Mouse (Mus musculus): Measurements from ENCODE around the gene Dennd2a. TPM values are rescaled to one million over a fixed set of nuclear protein-coding genes. Genes with fewer than 3 reads are reported as not detected.

The Dennd2a gene
- polyA plus RNA-seq, 1 experiment from 2014 or later = 14.2 TPM

- H3K9ac ChIP-seq (ENCODE audit: low read length) = peak overlapping the region; percentile 37; the same call in 1 of the 2 replicates
- no peaks in the 10 kb centered on the region for H3K27me3 ChIP-seq (replicated peaks; ENCODE audit: control insufficient read depth, insufficient read depth, low read length)
- H3K27ac ChIP-seq (ENCODE audit: low read depth, low read length) = peak overlapping the region; percentile 76
- WGBS = 35% methylated on average over 15 of the region's 15 CpGs
- no peak overlapping the region for H3K4me3 ChIP-seq (ENCODE audit: low read depth, low read length)
- no peaks in the 10 kb centered on the region for H3K9me3 ChIP-seq (replicated peaks; ENCODE audit: control insufficient read depth, low read length)
- DNase-seq (ENCODE audit: low spot score) (no peak), ATAC-seq (no peak)
- 0 out of 2 replicates have a peak overlapping the region, but pooled peaks have one; percentile 25 for H3K4me2 ChIP-seq (ENCODE audit: low read length)
- H3K4me1 ChIP-seq (ENCODE audit: control insufficient read depth, insufficient read depth, low read length) = peaks cover 38% of the 10 kb centered on the region
- H3K36me3 ChIP-seq (ENCODE audit: control insufficient read depth, insufficient read depth, low read length) = no peaks in the 10 kb centered on the region
Measured at GRCm38 (mm10) chr6:39543769-39544420, 13.8 kb downstream of the Dennd2a start.

DNA sequence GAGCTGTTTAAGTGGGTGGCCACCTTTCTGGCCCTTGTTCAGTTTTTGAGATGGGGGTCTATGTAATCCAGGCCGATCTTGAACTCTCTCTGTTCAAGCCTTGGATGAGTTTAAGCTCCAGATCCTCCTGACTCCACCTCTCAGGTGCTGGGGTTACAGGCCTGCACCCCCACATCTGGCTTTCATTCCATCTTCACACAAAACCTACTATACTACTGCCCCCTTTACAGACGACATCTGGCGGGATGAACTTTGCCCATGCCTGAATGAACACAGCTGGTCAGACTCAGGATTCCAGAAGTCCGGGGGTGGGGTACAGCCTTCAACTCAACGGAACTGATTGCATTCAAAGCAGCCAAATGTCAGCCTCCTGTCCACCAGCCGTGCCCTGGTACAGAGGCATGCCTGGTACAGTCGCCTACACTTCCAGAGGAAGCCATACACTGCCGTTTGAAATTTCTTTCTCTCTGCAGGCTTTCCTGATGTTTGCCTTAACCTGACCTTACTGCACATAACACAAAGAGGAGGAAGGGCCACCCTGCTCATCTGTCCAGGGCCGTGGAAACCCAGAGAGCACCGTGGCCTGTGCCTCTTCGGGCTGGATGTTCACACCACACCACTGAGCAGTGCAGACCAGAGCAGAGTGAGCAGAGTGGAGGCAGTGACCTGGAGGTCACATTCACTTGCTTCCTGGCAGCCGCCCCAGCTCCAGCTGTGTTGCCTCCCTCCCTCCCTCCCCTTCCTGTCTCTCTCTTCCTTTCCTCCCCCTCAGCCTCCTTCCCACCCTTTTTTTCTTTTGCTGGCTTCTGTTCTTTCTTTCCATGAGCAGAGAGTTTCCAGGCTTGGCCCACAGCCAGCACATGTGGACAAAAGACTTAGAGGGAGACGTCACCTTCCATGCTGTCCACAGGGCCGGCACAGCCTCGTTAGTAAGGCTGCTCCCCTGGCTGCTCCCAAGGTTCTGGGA is 14.8 kb downstream of the Dennd2a start:
- Histone ChIP-seq H3K27ac (ENCODE audit: low read depth, low read length) (peak overlapping the region; percentile 76), H3K9me3 (replicated peaks; ENCODE audit: control insufficient read depth, low read length) (no peaks in the 10 kb centered on the region), H3K4me2 (ENCODE audit: low read length) (peak overlapping the region; percentile 25; the same call in 1 of the 2 replicates), H3K9ac (ENCODE audit: low read length) (peak overlapping the region; percentile 37; the same call in 1 of the 2 replicates), H3K27me3 (replicated peaks; ENCODE audit: control insufficient read depth, insufficient read depth, low read length) (no peaks in the 10 kb centered on the region), H3K36me3 (ENCODE audit: control insufficient read depth, insufficient read depth, low read length) (no peaks in the 10 kb centered on the region), H3K4me3 (ENCODE audit: low read depth, low read length) (no peak overlapping the region), H3K4me1 (ENCODE audit: control insufficient read depth, insufficient read depth, low read length) (peaks cover 38% of the 10 kb centered on the region)
- ATAC-seq (peak; percentile 81), DNase-seq (ENCODE audit: low spot score) (peak; percentile 88)
- WGBS = 19% methylated on average over 15 of the region's 15 CpGs

- no peak for ATAC-seq
- Histone ChIP-seq H3K4me1 (ENCODE audit: control insufficient read depth, insufficient read depth, low read length) (peaks cover 38% of the 10 kb centered on the region), H3K9ac (ENCODE audit: low read length) (no peak overlapping the region), H3K27ac (ENCODE audit: low read depth, low read length) (no peak overlapping the region), H3K4me2 (ENCODE audit: low read length) (no peak overlapping the region), H3K27me3 (replicated peaks; ENCODE audit: control insufficient read depth, insufficient read depth, low read length) (no peaks in the 10 kb centered on the region), H3K36me3 (ENCODE audit: control insufficient read depth, insufficient read depth, low read length) (no peaks in the 10 kb centered on the region), H3K4me3 (ENCODE audit: low read depth, low read length) (no peak overlapping the region), H3K9me3 (replicated peaks; ENCODE audit: control insufficient read depth, low read length) (no peaks in the 10 kb centered on the region)
- WGBS = 63% methylated on average over 2 of the region's 2 CpGs
- no peak for DNase-seq (ENCODE audit: low spot score)
Measured at GRCm38 (mm10) chr6:39540563-39540962, 17.1 kb downstream of the Dennd2a start.

DNA sequence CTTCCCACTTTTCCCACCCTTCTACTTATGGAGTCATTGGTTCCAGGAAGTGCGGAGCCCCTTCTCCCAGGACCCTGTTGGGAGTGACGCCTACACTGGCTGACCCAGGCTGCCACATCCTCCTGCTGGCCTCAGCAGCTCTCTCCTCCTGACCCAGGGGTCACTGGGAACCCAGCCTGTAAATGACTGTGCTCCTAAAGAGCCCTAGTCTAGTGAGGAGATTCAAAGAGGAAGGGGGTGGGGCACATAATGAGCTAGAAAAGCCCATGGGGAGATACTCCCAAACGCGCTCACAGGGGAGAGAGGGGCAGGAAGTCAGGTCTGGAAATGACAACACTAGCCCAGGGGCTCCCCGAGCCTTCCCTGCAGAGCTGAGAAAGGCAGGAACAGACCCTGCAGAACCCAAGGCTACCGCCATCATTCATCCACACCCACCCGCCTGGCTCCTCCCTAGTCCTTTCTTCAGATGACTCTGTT is 17.9 kb downstream of the Dennd2a start:
- H3K4me1 ChIP-seq (ENCODE audit: control insufficient read depth, insufficient read depth, low read length) = peaks cover 38% of the 10 kb centered on the region

GRCm38 (mm10) chr6:39538227-39538626 is 19.4 kb downstream of the Dennd2a start:
- 93% methylated on average over 8 of the region's 8 CpGs for WGBS
- no peak overlapping the region for H3K9ac ChIP-seq (ENCODE audit: low read length)
- no peak overlapping the region for H3K4me3 ChIP-seq (ENCODE audit: low read depth, low read length)
- no peak for DNase-seq (ENCODE audit: low spot score)
- H3K4me2 ChIP-seq (ENCODE audit: low read length) = no peak overlapping the region
- H3K27me3 ChIP-seq (replicated peaks; ENCODE audit: control insufficient read depth, insufficient read depth, low read length) = no peaks in the 10 kb centered on the region
- H3K36me3 ChIP-seq (ENCODE audit: control insufficient read depth, insufficient read depth, low read length) = no peaks in the 10 kb centered on the region
- ATAC-seq = no peak
- H3K4me1 ChIP-seq (ENCODE audit: control insufficient read depth, insufficient read depth, low read length) = peaks cover 24% of the 10 kb centered on the region
- H3K9me3 ChIP-seq (replicated peaks; ENCODE audit: control insufficient read depth, low read length) = no peaks in the 10 kb centered on the region
- H3K27ac ChIP-seq (ENCODE audit: low read depth, low read length) = no peak overlapping the region

More for the DNA sequence above, 17.9 kb downstream of the Dennd2a start:
- ATAC-seq (0 out of 2 replicates have a peak, but pooled peaks have one; percentile 8), DNase-seq (ENCODE audit: low spot score) (no peak)
- H3K4me3 ChIP-seq (ENCODE audit: low read depth, low read length) = no peak overlapping the region
- H3K4me2 ChIP-seq (ENCODE audit: low read length) = no peak overlapping the region
- 24% methylated on average over 7 of the region's 7 CpGs for WGBS
- 0 out of 2 replicates have a peak overlapping the region, but pooled peaks have one; percentile 35 for H3K9ac ChIP-seq (ENCODE audit: low read length)
- 0 out of 2 replicates have a peak overlapping the region, but pooled peaks have one; percentile 1 for H3K27ac ChIP-seq (ENCODE audit: low read depth, low read length)
- H3K36me3 ChIP-seq (ENCODE audit: control insufficient read depth, insufficient read depth, low read length) = no peaks in the 10 kb centered on the region
- H3K9me3 ChIP-seq (replicated peaks; ENCODE audit: control insufficient read depth, low read length) = no peaks in the 10 kb centered on the region
- no peaks in the 10 kb centered on the region for H3K27me3 ChIP-seq (replicated peaks; ENCODE audit: control insufficient read depth, insufficient read depth, low read length)

GRCm38 (mm10) chr6:39537276-39537675 is 20.4 kb downstream of the Dennd2a start:
- H3K36me3 ChIP-seq (ENCODE audit: control insufficient read depth, insufficient read depth, low read length) = no peaks in the 10 kb centered on the region
- DNase-seq (ENCODE audit: low spot score) = no peak
- H3K27ac ChIP-seq (ENCODE audit: low read depth, low read length) = no peak overlapping the region
- H3K27me3 ChIP-seq (replicated peaks; ENCODE audit: control insufficient read depth, insufficient read depth, low read length) = no peaks in the 10 kb centered on the region
- WGBS = 95% methylated on average over 5 of the region's 5 CpGs
- no peak overlapping the region for H3K9ac ChIP-seq (ENCODE audit: low read length)
- H3K4me1 ChIP-seq (ENCODE audit: control insufficient read depth, insufficient read depth, low read length) = peaks cover 15% of the 10 kb centered on the region
- no peak overlapping the region for H3K4me2 ChIP-seq (ENCODE audit: low read length)
- no peak overlapping the region for H3K4me3 ChIP-seq (ENCODE audit: low read depth, low read length)
- no peak for ATAC-seq
- no peaks in the 10 kb centered on the region for H3K9me3 ChIP-seq (replicated peaks; ENCODE audit: control insufficient read depth, low read length)

DNA sequence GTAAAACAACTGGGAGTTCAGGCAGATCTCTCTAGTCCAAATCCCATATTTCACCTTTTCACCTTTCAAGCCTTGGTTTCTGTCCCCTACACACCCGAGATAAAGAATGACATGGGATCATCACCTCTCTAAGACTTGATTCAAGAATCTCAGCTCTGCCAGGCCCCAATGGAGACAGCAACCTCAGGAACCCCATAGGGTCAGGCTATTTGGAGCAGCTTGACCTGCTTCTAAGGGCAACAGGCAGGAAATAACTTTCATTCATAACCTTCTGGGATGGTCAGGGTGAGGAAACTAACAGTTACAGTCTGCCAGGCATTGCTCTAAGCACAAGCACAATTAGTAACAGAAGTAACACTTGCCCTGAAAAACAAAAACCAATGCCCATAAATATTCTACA is 21.0 kb downstream of the Dennd2a start:
- no peak overlapping the region for H3K27ac ChIP-seq (ENCODE audit: low read depth, low read length)
- no peaks in the 10 kb centered on the region for H3K27me3 ChIP-seq (replicated peaks; ENCODE audit: control insufficient read depth, insufficient read depth, low read length)
- peaks cover 15% of the 10 kb centered on the region for H3K4me1 ChIP-seq (ENCODE audit: control insufficient read depth, insufficient read depth, low read length)
- no peaks in the 10 kb centered on the region for H3K9me3 ChIP-seq (replicated peaks; ENCODE audit: control insufficient read depth, low read length)
- H3K4me3 ChIP-seq (ENCODE audit: low read depth, low read length) = no peak overlapping the region
- no peak for DNase-seq (ENCODE audit: low spot score)
- H3K36me3 ChIP-seq (ENCODE audit: control insufficient read depth, insufficient read depth, low read length) = no peaks in the 10 kb centered on the region
- 68% methylated on average over 1 of the region's 1 CpGs for WGBS
- no peak for ATAC-seq
- no peak overlapping the region for H3K4me2 ChIP-seq (ENCODE audit: low read length)
- no peak overlapping the region for H3K9ac ChIP-seq (ENCODE audit: low read length)

DNA sequence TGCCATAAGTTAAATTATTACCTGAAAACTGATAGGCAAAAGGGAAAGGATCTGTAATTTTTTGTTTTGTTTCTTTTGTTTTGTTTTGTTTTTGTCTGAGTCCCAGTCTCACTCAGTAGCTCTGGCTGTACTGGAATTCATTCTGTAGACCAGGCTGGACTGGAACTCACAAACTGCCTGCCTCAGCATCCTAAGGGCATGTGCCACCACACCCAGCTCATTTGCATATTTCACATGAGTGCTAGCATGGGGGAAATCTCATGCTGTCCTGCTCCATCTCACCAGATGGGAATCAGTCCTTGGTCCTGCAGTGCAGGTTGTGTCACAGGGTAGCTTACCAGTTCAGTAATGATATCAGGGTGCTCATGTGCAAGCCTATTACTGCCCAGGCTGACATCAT is 22.7 kb downstream of the Dennd2a start:
- Histone ChIP-seq H3K36me3 (ENCODE audit: control insufficient read depth, insufficient read depth, low read length) (no peaks in the 10 kb centered on the region), H3K9me3 (replicated peaks; ENCODE audit: control insufficient read depth, low read length) (no peaks in the 10 kb centered on the region), H3K4me2 (ENCODE audit: low read length) (no peak overlapping the region), H3K27me3 (replicated peaks; ENCODE audit: control insufficient read depth, insufficient read depth, low read length) (no peaks in the 10 kb centered on the region), H3K9ac (ENCODE audit: low read length) (no peak overlapping the region), H3K4me3 (ENCODE audit: low read depth, low read length) (no peak overlapping the region), H3K4me1 (ENCODE audit: control insufficient read depth, insufficient read depth, low read length) (peaks cover 6% of the 10 kb centered on the region), H3K27ac (ENCODE audit: low read depth, low read length) (no peak overlapping the region)
- ATAC-seq (no peak), DNase-seq (ENCODE audit: low spot score) (no peak)

All from forebrain, embryonic 14.5 days (tissue).